Mouse (Mus musculus) kidney, adult 8-10 months (tissue): ENCODE results near the gene B9d2.
"Not testable (repeated sequence)": the region's sequence is repeated elsewhere in the genome, so short reads cannot be mapped to it uniquely, and the experiment has no call there.

ENCODE experiments used
- DNase-seq, 2 experiments: peaks; one replicate each; pipeline ENCODE4 v3.0.0; 2022

Gene B9d2

DNA sequence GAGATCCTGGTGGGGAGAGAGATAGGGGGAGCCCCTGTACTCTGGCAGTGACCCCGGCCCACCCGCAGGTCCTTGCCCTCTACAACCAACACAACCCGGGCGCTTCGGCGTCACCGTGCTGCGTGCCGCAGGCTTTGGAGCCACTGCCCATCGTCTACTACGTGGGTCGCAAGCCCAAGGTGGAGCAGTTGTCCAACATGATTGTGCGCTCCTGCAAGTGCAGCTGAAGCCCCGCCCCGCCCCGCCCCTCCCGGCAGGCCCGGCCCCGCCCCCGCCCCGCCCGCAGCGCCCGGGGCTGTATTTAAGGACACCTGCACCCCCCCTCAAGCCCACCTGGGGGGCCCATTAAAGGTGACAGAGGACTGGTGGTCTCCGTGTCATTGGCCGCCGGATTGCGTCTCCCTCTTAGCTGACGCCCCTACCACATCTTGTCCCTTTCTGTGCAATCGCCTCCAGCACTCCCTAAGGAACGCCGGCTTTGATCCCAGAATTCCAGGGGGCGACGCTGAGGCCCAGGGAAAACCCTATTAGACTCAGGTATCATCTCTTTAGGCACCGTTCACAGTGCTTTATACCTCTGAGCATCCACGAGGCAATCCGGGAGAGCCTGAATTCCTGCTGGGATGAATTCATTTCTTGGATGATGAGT is 24.3 kb downstream of the B9d2 start:
- no peak for DNase-seq

DNA sequence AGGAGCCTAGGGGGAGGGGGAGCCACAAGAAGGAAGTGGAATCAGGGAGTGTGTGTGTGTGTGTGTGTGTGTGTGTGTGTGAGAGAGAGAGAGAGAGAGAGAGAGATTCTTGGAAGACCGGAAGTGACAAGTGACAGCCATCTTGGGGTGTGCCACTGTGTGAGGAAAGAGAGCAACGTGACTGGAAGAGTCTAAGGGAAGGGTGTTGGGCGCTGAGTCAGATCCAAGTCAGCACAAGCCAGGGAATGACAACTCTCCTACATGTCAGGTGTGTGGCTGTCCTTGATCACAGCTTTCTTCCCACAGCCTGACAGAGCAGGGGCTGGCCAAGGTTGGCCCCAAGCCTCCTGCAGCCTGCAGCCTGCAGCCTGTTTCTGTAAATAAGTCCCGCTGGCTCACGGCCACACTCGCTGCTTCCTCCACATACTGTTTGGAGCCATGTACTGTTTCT is 25.2 kb downstream of the B9d2 start:
- no peak for DNase-seq

DNA sequence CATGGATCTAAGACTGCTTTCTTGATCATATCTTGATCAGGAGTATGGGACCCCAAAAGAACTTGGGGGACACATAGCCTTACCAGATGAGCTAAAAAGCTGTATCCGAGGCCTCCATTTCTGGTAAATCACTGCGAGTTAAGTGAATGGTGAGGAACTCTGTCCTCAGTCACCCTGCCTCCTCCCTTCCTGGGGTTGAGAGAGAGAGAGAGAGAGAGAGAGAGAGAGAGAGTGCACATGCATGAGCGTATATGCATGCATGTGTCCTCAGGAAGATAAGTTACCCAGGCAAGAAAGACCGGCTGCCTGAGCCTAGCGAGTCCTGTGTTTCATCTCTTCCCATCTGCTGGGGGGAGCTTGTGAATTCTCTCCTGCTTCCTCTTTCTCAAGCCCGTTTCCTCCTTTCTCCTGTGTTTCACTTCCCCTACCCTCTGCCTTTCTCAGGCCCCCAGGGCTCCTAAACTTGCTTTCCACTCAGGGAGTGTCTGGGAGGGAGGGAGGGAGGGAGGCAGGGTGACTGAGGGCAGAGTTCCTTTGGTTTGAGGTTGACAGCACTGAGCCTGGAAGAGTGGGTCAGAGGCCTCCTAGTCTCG is 26.1 kb downstream of the B9d2 start:
- DNase-seq, result no peak

DNA sequence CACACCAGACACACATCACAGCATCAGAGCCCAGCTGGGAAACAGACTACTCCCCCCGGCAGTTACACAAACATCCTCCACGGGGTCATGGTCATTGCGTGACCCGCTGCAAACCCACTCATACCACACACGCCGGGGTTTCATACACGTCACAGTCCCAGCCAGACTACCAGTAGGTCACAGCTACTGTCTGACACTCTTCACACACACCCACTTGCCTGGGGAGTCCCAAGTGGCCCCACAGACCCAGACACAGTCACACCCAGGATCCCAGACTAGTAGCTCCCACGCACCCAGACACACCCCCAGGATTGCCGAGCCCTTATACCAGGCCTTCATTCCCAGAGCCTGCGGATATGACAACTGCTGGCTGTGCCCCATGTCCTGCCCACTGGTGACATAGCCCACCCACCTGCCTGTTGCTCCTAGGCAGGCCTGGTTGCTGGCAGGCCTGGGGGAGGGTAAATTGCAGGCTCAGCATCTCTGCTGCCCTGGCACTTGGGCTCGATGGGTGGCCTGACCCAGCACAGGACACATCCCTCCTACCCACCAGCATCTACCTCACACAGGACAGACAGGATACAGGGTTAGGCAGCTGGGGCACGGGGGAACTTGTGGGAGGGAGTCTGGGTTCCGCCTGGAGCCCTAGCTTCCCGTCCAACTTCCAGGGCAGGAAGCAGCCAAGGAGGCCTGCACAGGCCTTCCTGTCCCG is 27.2 kb downstream of the B9d2 start:
- peak; percentile 51 to 69 for DNase-seq

DNA sequence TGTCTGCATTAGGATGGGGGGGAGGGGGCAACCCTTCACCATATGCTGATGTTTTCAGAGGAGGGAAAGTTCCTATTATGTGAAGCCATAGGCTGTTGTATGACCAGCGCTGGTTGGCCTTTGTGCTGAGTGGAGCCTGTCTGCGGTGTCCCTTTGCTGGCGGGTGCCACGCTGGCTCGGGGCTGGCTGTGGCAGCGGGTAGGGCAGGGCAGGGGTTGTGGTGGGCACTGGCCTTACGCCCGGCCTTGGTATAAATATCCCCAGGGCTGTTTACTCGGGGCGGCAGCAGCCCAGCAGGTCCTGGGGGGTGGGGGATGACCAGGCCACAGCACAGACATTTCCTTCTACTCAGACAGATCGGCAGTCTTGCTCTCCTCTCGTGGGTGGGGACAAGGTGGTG is 29.4 kb downstream of the B9d2 start:
- no peak for DNase-seq

DNA sequence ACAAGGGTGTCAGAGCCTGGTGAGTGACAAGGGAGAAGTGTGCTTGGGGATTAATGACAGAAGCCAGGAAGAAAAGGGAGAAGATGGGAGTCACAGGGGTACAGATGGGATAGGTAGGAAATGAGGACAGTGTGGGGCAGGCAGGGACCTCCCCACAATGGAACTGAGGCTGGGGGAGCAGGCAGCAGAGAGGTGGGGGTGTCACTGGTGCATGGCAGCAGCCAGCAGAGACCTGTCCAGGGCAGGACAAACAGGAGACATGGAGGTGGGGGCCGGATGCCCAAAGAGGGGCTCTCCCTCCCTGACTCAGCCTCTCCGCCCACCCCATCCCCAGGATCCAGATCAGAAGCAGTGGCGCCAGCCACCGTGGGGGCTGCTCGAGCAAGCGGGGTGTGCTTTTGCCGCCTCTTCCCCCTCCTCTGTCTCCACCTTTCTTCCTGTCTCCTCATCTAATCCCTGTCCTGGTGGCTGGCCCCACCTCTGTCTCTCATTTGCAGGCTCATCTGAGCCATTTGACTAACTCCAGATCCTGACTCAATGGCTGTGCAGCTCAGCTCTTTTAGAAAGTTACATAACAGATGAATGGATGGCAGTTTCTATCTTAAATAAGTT is 30.0 kb downstream of the B9d2 start:
- no peak for DNase-seq

DNA sequence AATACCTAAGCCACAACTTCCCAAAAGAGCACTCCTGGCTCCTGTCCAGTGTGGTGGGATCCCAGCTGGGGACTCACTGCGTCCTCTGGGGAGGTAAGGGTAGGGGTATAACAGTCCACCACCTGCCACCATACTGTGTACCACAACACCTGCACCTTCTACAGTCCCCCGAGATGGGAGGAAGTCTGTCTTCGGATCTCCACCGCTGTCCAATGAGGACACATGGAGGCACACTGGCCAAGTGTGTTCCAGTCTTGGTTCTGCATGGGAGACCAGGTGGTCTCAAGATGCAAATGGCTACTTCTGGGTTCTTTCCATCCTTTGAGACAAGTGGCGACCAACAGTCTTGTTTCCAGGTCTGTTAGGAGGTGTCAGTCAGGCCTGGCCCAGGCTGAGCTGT is 30.6 kb downstream of the B9d2 start:
- no peak for DNase-seq

DNA sequence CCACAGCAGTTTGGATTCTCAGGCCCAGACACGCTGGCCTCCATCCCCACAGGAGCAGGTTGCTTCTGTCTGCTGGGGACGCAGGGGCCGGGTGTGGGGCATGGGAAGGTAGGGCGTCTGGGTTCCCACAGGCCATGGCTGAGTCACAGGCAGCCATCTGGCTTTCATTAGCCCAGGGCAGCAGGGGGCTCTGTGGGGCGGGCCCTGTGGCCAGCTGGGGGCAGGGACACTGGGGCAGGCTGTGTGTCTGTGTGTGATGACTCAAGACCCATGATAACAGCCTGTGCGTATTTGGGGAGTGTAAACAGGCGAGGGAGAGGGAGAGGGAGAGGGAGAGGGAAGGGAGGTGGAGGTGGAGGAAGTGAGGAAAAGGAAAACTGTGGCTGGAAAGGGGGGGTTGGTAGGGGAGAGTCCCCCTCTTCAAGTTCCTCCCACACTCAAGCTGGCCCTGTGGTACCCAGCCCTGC is 31.2 kb downstream of the B9d2 start:
- DNase-seq, result no peak

DNA sequence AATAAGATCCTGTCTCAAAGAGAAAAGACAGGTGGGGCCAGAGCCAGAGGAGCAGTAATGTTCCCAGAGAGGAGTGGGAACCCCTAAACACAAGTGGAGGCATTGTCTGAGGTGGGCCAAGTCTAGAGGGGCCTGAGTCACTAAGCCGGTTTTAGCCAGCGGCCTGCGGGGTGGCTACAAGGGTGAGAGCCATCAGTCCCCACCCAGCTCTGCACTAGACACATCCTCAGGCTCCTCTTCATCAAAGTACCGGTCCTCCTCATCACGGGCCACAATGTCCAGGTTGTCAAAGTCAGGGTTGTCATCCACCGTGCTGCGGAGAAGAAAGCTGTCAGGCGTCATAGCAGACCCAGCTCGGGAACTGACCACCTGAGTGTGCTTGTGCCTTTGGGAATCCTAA is 32.2 kb downstream of the B9d2 start:
- no peak for DNase-seq

DNA sequence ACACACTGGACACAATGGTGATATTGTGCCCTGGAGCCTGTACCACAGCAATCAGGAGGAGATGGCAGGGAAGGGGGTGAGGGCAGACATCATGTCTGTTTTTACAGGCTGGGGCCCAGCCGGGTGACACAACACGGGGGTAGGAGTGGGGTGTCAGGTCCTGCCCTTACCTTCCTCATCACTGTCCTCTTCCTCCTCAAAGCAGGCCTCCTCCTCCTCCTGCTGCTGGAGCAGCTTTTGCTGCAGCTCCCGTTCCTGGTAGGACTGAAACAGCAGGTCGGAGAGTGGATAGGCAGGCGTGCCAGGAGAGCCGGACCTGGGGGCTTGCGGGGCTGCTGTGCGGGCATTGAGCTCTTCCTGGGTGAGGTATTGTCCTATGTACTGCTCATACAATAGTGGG is 34.0 kb downstream of the B9d2 start:
- no peak for DNase-seq

DNA sequence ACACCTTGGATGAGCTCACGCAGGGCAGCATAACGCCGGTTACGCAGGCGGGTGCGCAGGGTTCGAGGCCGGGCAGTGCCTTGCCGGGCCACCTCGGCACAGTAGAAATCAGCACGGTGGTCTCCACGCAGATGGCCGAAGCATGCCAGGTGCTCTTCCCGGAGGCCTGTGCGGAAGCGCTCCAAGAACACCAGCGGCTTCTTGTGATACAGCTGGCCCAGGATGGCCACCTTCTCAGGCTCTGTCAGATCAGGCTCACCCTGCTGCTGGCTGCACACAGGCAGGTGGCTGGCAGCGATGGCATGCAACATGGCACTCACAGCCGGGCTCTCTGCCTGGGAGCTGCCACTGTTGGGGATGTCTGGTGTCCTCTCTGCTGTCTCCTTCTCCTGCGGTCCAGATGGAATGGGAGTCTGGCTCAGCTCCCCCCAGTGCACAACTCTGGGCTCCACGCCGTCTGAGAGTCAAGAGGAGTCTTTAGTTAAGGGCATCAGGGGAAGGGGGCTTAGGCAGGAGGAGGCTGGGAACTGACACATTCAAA is 35.2 kb downstream of the B9d2 start:
- no peak for DNase-seq

DNA sequence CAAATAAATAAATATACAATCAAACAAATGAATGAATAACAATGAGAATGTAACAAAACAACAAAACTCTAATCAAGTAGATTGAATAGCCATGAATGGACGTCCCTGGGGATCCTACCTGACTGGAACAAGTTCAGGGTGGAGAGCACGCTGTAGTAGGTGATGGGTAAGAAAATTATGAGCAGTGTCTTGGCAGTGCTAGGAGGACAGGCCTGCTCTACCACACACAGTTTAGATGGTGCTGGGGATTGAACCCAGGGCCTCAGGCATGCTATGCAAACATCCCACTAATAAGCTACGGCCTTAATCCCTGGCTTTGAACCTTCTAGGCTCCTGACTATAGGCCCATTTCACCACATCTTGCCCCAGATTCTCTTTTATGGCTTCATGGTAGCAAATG is 36.9 kb downstream of the B9d2 start:
- no peak for DNase-seq

DNA sequence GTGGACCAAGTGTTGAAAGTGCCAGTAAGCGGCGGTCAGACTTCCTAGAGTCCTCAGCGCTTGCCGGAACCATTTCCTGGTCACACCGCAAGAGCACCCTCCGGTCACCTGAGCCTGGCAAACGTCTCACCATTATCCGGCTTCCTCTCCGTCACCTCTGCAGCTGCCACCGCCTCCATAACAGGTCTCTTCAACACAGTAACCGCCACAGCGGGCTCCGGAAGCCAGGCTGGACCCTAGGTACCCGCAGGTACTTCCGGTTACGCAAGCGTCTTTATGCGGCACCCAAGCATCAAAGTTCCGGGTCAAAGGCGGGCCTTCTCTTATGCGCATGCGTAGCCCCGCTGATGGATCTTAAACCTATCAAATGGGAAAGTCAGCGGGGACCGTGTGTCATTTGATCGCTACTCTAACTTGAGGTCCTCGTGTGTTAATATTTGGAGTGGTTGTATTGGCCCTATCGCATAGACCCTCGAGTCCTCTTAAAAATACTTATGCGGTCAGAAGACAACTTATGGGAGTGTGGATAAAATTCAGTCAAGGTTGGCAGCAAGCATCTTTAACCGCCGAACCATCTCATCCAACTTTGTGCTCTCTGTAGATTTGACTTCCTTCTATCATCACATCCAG is 38.3 kb downstream of the B9d2 start, which contains the start of gene Ccdc97:
Gene Ccdc97 (minus strand): TSS at position 301 of the 630 bp plus-strand sequence.
- peak; percentile 94 to 95 for DNase-seq

DNA sequence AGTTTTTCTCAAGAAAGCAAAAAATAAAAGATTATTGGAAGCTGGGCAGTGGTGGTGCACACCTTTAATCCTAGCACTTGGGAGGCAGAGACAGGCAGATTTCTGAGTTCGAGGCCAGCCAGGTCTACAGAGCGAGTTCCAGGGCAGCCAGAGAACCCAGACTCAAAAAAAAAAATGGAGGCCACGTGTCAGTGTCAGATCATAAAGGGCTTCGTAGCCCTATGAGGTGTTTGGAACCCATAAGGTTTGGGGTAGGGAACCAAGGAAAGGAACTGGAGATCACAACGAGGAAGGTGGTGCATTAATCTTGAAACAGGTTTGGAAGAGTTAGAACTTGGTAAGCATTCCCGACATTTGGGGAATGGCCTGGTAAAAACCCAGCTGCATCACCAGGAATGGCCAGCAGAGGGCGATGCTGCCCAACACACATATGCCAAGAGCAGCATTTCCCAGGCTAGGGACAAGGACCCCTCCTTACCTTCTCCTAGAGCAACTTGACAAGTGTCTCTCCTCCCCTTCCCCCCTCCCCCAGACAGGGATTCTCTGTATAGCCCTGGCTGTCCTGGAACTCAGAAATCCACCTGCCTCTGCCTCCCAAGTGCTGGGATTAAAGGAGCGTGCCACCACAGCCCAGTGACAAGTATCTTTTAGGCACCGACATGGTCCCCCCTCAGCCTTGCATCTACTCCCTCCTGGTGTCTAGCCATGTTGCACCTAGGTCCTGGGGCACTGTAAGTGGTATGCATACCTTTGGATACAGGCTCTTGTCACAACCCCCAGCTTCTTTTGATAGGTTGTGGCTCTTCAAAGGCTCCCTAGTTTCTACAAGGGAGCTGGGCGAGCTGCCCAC is 39.4 kb downstream of the B9d2 start:
- DNase-seq, result peak; percentile 59 to 85

DNA sequence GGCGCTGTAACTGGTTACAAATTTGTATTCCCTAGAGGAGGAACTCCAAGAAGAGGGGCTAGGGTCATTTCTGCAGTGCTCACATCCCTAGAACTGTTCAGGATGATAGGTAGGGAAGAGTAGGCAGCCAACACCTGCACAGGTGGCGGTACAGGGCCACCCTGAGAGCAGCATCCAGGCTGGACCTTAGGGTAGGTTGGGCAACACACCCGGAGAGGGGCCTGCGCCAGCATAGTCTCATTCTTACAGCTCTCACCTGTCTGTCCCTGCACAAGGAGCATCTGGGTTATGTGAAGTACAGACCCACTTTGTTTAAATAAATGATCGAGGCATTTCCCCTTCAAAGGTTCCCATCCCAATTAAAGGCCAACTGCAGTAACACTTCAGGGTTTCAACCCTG is 40.2 kb downstream of the B9d2 start:
- no peak for DNase-seq

DNA sequence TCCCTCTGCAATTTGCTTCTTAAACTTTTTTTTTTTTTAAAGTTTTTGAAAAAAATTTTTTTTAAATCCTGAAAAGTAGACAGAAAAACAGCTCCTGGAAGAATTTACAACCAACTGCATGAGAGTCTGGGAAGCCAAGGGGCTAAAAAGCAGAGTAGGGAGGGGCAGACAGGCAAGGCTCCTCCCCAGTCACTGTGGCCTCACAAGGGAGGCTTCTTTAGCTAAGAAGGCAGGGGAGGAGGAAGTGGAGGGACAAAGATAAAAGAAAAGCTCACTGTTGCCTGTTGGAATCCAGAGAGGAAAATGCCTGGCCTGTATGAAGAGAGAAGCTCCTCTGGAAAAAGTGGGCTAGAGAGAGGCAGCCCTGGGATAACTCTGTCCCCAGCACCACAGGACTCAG is 41.2 kb downstream of the B9d2 start:
- DNase-seq, result not testable (repeated sequence)

DNA sequence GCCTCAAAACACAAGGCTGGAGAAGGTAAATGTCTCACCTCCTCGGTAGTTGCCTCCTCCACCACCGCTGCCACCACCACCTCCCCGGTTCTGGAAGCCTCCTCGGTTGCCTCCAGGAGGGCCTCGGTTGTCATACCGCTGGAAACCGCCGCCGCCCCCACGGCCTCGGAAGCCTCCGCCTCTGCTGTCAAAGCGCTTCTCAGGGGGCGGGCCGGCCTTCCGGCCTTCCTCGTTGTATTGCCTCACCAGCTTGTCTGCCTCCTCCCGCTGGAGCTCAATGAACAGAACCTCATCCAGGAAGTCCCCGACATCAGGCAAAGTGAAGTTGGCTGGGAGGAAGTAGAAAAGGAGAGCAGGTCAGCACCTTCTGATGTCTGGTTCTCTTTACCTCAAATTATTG is 45.3 kb downstream of the B9d2 start:
- DNase-seq, result no peak

DNA sequence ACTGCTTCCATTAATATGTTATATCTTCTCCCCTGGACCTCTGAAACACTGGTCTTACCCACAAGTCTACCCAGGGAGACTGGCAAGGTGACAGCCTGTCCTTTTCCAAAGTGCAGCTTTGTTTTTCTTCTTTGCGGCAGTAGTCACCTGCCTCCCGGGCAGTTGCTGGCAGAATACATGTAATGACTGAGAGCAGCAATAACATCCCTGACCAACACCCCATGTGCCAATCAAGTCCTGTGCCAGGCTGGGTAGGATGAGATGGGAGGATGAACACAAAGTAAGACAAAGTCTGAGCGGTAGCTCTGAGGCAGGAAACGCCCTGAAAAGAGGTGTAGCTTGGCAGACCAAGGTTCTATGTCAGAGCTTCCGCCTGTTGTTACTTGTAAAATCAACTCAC is 47.2 kb downstream of the B9d2 start:
- DNase-seq, result no peak

DNA sequence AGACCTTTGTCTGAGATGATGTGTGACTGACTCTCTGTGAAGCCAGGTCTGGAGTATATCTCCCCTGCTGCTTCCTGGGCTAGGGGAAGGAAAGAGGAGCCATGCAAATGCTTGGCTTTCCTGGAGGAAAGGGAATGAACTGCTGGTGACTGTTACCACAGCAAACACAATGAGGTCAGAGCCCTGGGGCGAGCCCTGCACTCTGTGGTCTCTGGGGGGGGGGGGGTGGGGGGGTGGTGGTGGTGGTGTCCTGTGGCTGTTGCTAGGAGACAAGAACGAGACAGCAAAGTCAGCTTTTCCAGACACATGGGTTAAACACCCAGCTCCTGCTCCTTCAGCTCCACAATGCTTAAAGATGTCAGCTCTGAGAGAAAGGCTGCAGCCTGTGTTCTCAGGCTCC is 48.8 kb downstream of the B9d2 start:
- DNase-seq, result no peak

DNA sequence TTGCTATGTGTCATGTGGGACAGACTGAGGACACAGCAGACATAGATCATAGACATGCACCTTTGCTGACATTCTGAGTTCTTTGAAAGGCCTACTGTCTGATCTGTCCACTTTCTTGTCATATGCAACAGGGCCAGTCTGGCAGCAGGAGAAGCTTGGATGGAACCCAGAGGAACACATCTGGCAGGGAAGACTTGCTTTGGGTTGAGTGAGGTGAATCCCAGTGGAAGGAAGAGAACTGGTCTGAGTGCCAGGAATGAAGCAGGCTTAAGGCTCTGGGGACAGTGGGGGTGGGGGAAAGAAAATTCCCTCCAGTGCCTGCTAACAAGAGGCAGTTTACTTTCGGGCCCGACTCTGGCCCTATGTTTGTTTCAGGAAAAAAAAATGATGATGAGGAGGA is 49.3 kb downstream of the B9d2 start:
- no peak for DNase-seq

DNA sequence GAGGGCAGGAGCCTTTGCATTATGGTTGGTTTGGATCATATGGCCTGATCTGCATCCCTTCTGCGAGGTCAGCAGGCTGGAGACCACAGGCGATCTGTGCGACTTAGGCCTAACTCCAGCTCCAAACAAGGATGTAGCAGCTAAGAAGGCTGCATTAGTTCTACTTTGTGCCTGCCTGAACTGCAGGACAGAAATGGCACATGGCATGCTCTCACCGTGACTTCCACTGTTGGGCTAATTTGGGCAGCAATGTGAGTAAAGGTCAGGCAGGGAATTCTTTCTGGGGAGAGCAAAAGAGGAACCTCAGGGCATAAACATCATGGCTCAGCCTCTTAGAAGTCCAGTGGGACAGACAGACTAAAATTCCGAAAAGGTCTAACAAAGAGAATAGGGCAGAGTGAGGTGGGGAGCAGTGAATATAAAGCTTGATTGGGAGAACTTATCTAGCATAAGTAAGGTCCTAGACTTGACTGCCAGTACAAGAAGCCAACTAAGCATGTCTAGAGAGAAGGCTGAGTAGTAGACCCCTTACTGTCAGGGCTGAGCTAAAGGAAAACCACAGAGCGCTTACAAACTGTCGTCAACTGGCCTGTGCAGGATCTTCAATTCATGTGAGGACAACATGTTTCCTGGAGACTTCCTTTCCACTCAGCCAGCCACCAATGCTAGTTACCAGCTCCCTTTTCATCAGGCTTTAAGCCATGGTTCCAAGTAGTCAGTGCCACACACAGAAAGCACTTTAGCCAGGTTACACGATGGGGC is 50.9 kb downstream of the B9d2 start:
- DNase-seq, result no peak
